Mouse (Mus musculus) limb, embryonic 12.5 days (tissue): ENCODE results near the gene Mall. TPM values are rescaled to one million over a fixed set of nuclear protein-coding genes. Genes with fewer than 3 reads are reported as not detected.

Experiments
- ATAC-seq: fragments of 200-750 bp; cut with Nextera tagmentation; 2 replicates; pipeline ENCODE4 v1.8.0; 2017; ENCODE audit warnings: low read depth, moderate TSS enrichment; ENCODE audit not compliant: insufficient number of reproducible peaks, insufficient read depth, low FRiP score, low TSS enrichment
- H3K27ac ChIP-seq: fragments of 300-500 bp; sonication (generic); 2 replicates; pipeline ENCODE4 v1.5.1; 2016; ENCODE audit warnings: mild to moderate bottlenecking, moderate library complexity
- H3K27me3 ChIP-seq: fragments of 300-500 bp; sonication (generic); 2 replicates; pipeline ENCODE4 v1.6.1; 2016; ENCODE audit warnings: mild to moderate bottlenecking, moderate library complexity
- H3K36me3 ChIP-seq: fragments of 300-500 bp; sonication (generic); 2 replicates; pipeline ENCODE4 v1.6.1; 2016; ENCODE audit warnings: mild to moderate bottlenecking, moderate library complexity
- H3K4me1 ChIP-seq: fragments of 300-500 bp; sonication (generic); replicated peaks from 2 replicates; pipeline ENCODE4 v1.6.1; 2016
- H3K4me2 ChIP-seq: fragments of 300-500 bp; sonication (generic); 2 replicates; pipeline ENCODE4 v1.6.1; 2016; ENCODE audit warnings: mild to moderate bottlenecking, moderate library complexity
- H3K4me3 ChIP-seq: fragments of 300-500 bp; sonication (generic); replicated peaks from 2 replicates; pipeline ENCODE4 v1.5.1; 2016; ENCODE audit warnings: mild to moderate bottlenecking
- H3K9ac ChIP-seq: fragments of 300-500 bp; sonication (generic); replicated peaks from 2 replicates; pipeline ENCODE4 v1.6.1; 2016; ENCODE audit warnings: mild to moderate bottlenecking, moderate library complexity
- H3K9me3 ChIP-seq: fragments of 300-500 bp; sonication (generic); 2 replicates; pipeline ENCODE4 v1.6.1; 2016; ENCODE audit warnings: mild to moderate bottlenecking, moderate library complexity
- WGBS: fragments of 180-500 bp; shearing (Covaris S2); methylation state at CpG from one replicate; pipeline ENCODE4 v1.1.7; 2016; 5-methylcytosine and 5-hydroxymethylcytosine counted together
- polyA plus RNA-seq: library from polyadenylated mRNA; unstranded; fragments of >200 nt; fragmentation: Nextera tagmentation; extraction: Ambion mirVana; gene quantifications from 2 replicates; pipeline ENCODE4 v1.2.1, GENCODE M21; 2016

Gene Mall
- polyA plus RNA-seq, 1 experiment from 2014 or later = 2.1 TPM

- Histone ChIP-seq H3K36me3 (no peaks in the 10 kb centered on the region), H3K9me3 (no peaks in the 10 kb centered on the region), H3K4me3 (no peak overlapping the region), H3K27me3 (peaks cover 24% of the 10 kb centered on the region), H3K27ac (no peak overlapping the region), H3K4me1 (peaks cover 19% of the 10 kb centered on the region), H3K9ac (no peak overlapping the region), H3K4me2 (no peak overlapping the region)
- WGBS = 28% methylated on average over 15 of the region's 15 CpGs
- ATAC-seq = no peak
Observed at GRCm38 (mm10) chr2:127728661-127729450, 876 bp downstream of the Mall start.

- no peaks in the 10 kb centered on the region for H3K9me3 ChIP-seq
- no peak overlapping the region for H3K27ac ChIP-seq
- peaks cover 24% of the 10 kb centered on the region for H3K27me3 ChIP-seq
- ATAC-seq = no peak
- no peak overlapping the region for H3K4me2 ChIP-seq
- H3K4me1 ChIP-seq = peaks cover 23% of the 10 kb centered on the region
- H3K36me3 ChIP-seq = no peaks in the 10 kb centered on the region
- H3K9ac ChIP-seq = no peak overlapping the region
- WGBS = 84% methylated on average over 6 of the region's 6 CpGs
- H3K4me3 ChIP-seq = no peak overlapping the region
Observed at GRCm38 (mm10) chr2:127728146-127728545, 1.6 kb downstream of the Mall start.

- no peaks in the 10 kb centered on the region; the same call in 1 of the 2 replicates for H3K27me3 ChIP-seq
- peaks cover 22% of the 10 kb centered on the region for H3K4me1 ChIP-seq
- 67% methylated on average over 4 of the region's 4 CpGs for WGBS
- H3K9me3 ChIP-seq = no peaks in the 10 kb centered on the region
- H3K4me3 ChIP-seq = no peak overlapping the region
- no peak overlapping the region for H3K9ac ChIP-seq
- no peak for ATAC-seq
- peak overlapping the region; percentile 78 for H3K27ac ChIP-seq
- no peak overlapping the region for H3K4me2 ChIP-seq
- H3K36me3 ChIP-seq = no peaks in the 10 kb centered on the region
Observed at GRCm38 (mm10) chr2:127723193-127723592, 6.5 kb downstream of the Mall start.

GRCm38 (mm10) chr2:127722176-127722892, 7.4 kb downstream of the Mall start:
- Histone ChIP-seq H3K36me3 (no peaks in the 10 kb centered on the region), H3K4me1 (peaks cover 22% of the 10 kb centered on the region), H3K27me3 (no peaks in the 10 kb centered on the region), H3K27ac (peak overlapping the region; percentile 89), H3K9ac (no peak overlapping the region), H3K9me3 (no peaks in the 10 kb centered on the region), H3K4me2 (no peak overlapping the region), H3K4me3 (no peak overlapping the region)
- WGBS = 40% methylated on average over 7 of the region's 7 CpGs
- ATAC-seq = peak; percentile 66; the same call in 1 of the 2 replicates

GRCm38 (mm10) chr2:127718839-127719468, 10.8 kb downstream of the Mall start:
- ATAC-seq = no peak
- H3K27ac ChIP-seq = no peak overlapping the region
- 78% methylated on average over 8 of the region's 8 CpGs for WGBS
- no peaks in the 10 kb centered on the region for H3K9me3 ChIP-seq
- H3K4me1 ChIP-seq = peaks cover 32% of the 10 kb centered on the region
- no peaks in the 10 kb centered on the region for H3K27me3 ChIP-seq
- H3K36me3 ChIP-seq = no peaks in the 10 kb centered on the region
- no peak overlapping the region for H3K4me2 ChIP-seq
- H3K4me3 ChIP-seq = no peak overlapping the region
- no peak overlapping the region for H3K9ac ChIP-seq

- Histone ChIP-seq H3K9ac (no peak overlapping the region), H3K27ac (0 out of 2 replicates have a peak overlapping the region, but pooled peaks have one; percentile 4), H3K9me3 (no peaks in the 10 kb centered on the region), H3K27me3 (no peaks in the 10 kb centered on the region; the same call in 1 of the 2 replicates), H3K4me2 (no peak overlapping the region), H3K36me3 (no peaks in the 10 kb centered on the region), H3K4me1 (peaks cover 12% of the 10 kb centered on the region), H3K4me3 (no peak overlapping the region)
- WGBS = 45% methylated on average over 3 of the region's 3 CpGs
- no peak for ATAC-seq
Observed at GRCm38 (mm10) chr2:127714726-127715125, 15.0 kb downstream of the Mall start.

GRCm38 (mm10) chr2:127708792-127709191, 20.9 kb downstream of the Mall start:
- Histone ChIP-seq H3K27ac (no peak overlapping the region), H3K4me2 (no peak overlapping the region), H3K36me3 (no peaks in the 10 kb centered on the region), H3K9ac (no peak overlapping the region), H3K4me3 (no peak overlapping the region), H3K27me3 (no peaks in the 10 kb centered on the region; the same call in 1 of the 2 replicates), H3K9me3 (no peaks in the 10 kb centered on the region), H3K4me1 (peaks cover 1% of the 10 kb centered on the region; the same call in 1 of the 2 replicates)
- whole genome bisulfite sequencing = 79% methylated on average over 3 of the region's 3 CpGs
- ATAC-seq = no peak

GRCm38 (mm10) chr2:127708060-127708459, 21.7 kb downstream of the Mall start:
- Histone ChIP-seq H3K4me2 (no peak overlapping the region), H3K4me3 (no peak overlapping the region), H3K27me3 (no peaks in the 10 kb centered on the region; the same call in 1 of the 2 replicates), H3K4me1 (no peaks in the 10 kb centered on the region), H3K9me3 (no peaks in the 10 kb centered on the region), H3K27ac (no peak overlapping the region), H3K36me3 (no peaks in the 10 kb centered on the region), H3K9ac (no peak overlapping the region)
- ATAC-seq = no peak
- WGBS = 48% methylated on average over 3 of the region's 3 CpGs

GRCm38 (mm10) chr2:127705267-127705666, 24.5 kb downstream of the Mall start:
- WGBS = 90% methylated on average over 6 of the region's 6 CpGs
- no peak overlapping the region for H3K4me2 ChIP-seq
- no peak overlapping the region for H3K27ac ChIP-seq
- H3K4me3 ChIP-seq = no peak overlapping the region
- no peak overlapping the region for H3K9ac ChIP-seq
- ATAC-seq = no peak
- H3K4me1 ChIP-seq = no peaks in the 10 kb centered on the region
- no peaks in the 10 kb centered on the region for H3K9me3 ChIP-seq
- no peaks in the 10 kb centered on the region for H3K36me3 ChIP-seq
- no peaks in the 10 kb centered on the region for H3K27me3 ChIP-seq

- H3K4me1 ChIP-seq = no peaks in the 10 kb centered on the region
- H3K4me2 ChIP-seq = no peak overlapping the region
- H3K36me3 ChIP-seq = no peaks in the 10 kb centered on the region
- H3K9me3 ChIP-seq = no peaks in the 10 kb centered on the region
- no peak overlapping the region for H3K27ac ChIP-seq
- no peak for ATAC-seq
- 83% methylated on average over 4 of the region's 4 CpGs for WGBS
- H3K9ac ChIP-seq = no peak overlapping the region
- no peak overlapping the region for H3K4me3 ChIP-seq
- H3K27me3 ChIP-seq = peaks cover 4% of the 10 kb centered on the region; the same call in 1 of the 2 replicates
Observed at GRCm38 (mm10) chr2:127689239-127689638, 40.5 kb downstream of the Mall start.
